Mouse (Mus musculus): Measurements from ENCODE around the gene Cep68.

Gene Cep68

GRCm38 (mm10) chr11:20204870-20205446 is 44.3 kb downstream of the Cep68 start:
- no peak for DNase-seq (ENCODE audit: low read depth, low spot score)

- no peak for DNase-seq (ENCODE audit: low read depth, low spot score)
Measured at GRCm38 (mm10) chr11:20204321-20204720, 44.9 kb downstream of the Cep68 start.

- no peak for DNase-seq (ENCODE audit: low read depth, low spot score)
Measured at GRCm38 (mm10) chr11:20202299-20203011, 46.8 kb downstream of the Cep68 start.

GRCm38 (mm10) chr11:20201661-20202101 is 47.5 kb downstream of the Cep68 start:
- DNase-seq (ENCODE audit: low read depth, low spot score), result peak; percentile 44

- DNase-seq (ENCODE audit: low read depth, low spot score), result peak; percentile 100
Measured at GRCm38 (mm10) chr11:20200713-20201575, 48.3 kb downstream of the Cep68 start, which contains the start of gene Rab1a. Gene Rab1a, plus strand, starts transcription at chr11:20201432.

- no peak for DNase-seq (ENCODE audit: low read depth, low spot score)
Measured at GRCm38 (mm10) chr11:20193100-20193736, 56.0 kb downstream of the Cep68 start.

- no peak for DNase-seq (ENCODE audit: low read depth, low spot score)
Measured at GRCm38 (mm10) chr11:20187271-20187670, 62.0 kb downstream of the Cep68 start.
